Mouse (Mus musculus): ENCODE data around the gene Gpr132. TPM values are rescaled to one million over a fixed set of nuclear protein-coding genes. Genes with fewer than 3 reads are reported as not detected.
A peak's percentile ranks its signal among the peaks of the same experiment; 100 is the strongest.

Gene Gpr132
- total and polyA plus RNA-seq, 3 experiments = 24.4 to 62.1 (median 44.7) TPM

- Histone ChIP-seq H3K27me3 (replicated peaks) (no peaks in the 10 kb centered on the region), H3K4me2 (ENCODE audit: insufficient read depth, low read depth, poor library complexity, severe bottlenecking) (peak overlapping the region; percentile 19; the same call in 1 of the 2 replicates), H3K4me3 (replicated peaks in 1 of 3; ENCODE audit: low read depth in 2 of 3, low read length in 2 of 3, poor library complexity in 1 of 3) (no peak overlapping the region), H3K4me1 (ENCODE audit: control insufficient read depth in 1 of 2, insufficient read depth in 2 of 2) (peaks cover 21 to 61% of the 10 kb centered on the region in 2 experiments), H3K27ac (ENCODE audit: insufficient read depth, low read depth) (no peak overlapping the region), H3K36me3 (replicated peaks in 1 of 2; ENCODE audit: control insufficient read depth in 1 of 2, insufficient read depth in 1 of 2, low read length in 1 of 2) (peaks cover 41 to 68% of the 10 kb centered on the region in 2 experiments), H3K79me2 (replicated peaks; ENCODE audit: control insufficient read depth, extremely low read depth, insufficient read depth, poor library complexity, severe bottlenecking) (peaks cover 76% of the 10 kb centered on the region), H3K9me3 (replicated peaks; ENCODE audit: low read length) (no peaks in the 10 kb centered on the region), H3K9ac (ENCODE audit: insufficient read depth, low read depth) (no peak overlapping the region)
- TF ChIP-seq ETS1 (conservative IDR thresholded peaks at IDR 0.05; ENCODE audit: low read depth, low read length) (no peak), TBP (conservative IDR thresholded peaks at IDR 0.05; ENCODE audit: low read depth, low read length) (no peak), CTCF (conservative IDR thresholded peaks at IDR 0.05 in 1 of 2, IDR thresholded peaks at IDR 0.05 in 1 of 2; ENCODE audit: low read depth in 2 of 2, low read length in 2 of 2) (no peak), ZKSCAN1 (IDR thresholded peaks at IDR 0.05; ENCODE audit: borderline replicate concordance, low read depth, low read length) (no peak), PAX5 (IDR thresholded peaks at IDR 0.05; ENCODE audit: low read length) (no peak), TCF12 (IDR thresholded peaks at IDR 0.05; ENCODE audit: low read depth, low read length) (no peak), ZNF384 (IDR thresholded peaks at IDR 0.05; ENCODE audit: low read depth, low read length) (no peak), HCFC1 (IDR thresholded peaks at IDR 0.05; ENCODE audit: low read depth, low read length) (no peak)
- no peak for DNase-seq (ENCODE audit: extremely low read depth)
- in situ Hi-C loops (cut with MboI; ENCODE audit: low pct_ligation_motif_present, low pct_unique_long_range_greater_than_20kb, low sequenced_read_pairs) = no loop called here
- dilution Hi-C loops (cut with MboI; ENCODE audit: extremely low pct_ligation_motif_present, extremely low pct_unique_long_range_greater_than_20kb, low sequenced_read_pairs) = no loop called here
Measured at GRCm38 (mm10) chr12:112825901-112826300, 42.1 kb downstream of the Gpr132 start.

GRCm38 (mm10) chr12:112823221-112823620 lies 44.8 kb downstream of the Gpr132 start:
- in situ Hi-C loops (cut with MboI; ENCODE audit: low pct_ligation_motif_present, low pct_unique_long_range_greater_than_20kb, low sequenced_read_pairs) = no loop called here
- Histone ChIP-seq H3K9ac (ENCODE audit: insufficient read depth, low read depth) (no peak overlapping the region), H3K9me3 (replicated peaks; ENCODE audit: low read length) (no peaks in the 10 kb centered on the region), H3K27me3 (replicated peaks) (no peaks in the 10 kb centered on the region), H3K79me2 (replicated peaks; ENCODE audit: control insufficient read depth, extremely low read depth, insufficient read depth, poor library complexity, severe bottlenecking) (peaks cover 82% of the 10 kb centered on the region), H3K36me3 (replicated peaks in 1 of 2; ENCODE audit: control insufficient read depth in 1 of 2, insufficient read depth in 1 of 2, low read length in 1 of 2) (peaks cover 64 to 95% of the 10 kb centered on the region in 2 experiments), H3K27ac (ENCODE audit: insufficient read depth, low read depth) (no peak overlapping the region), H3K4me3 (replicated peaks in 1 of 3; ENCODE audit: low read depth in 2 of 3, low read length in 2 of 3, poor library complexity in 1 of 3) (no peak overlapping the region), H3K4me1 (ENCODE audit: control insufficient read depth in 1 of 2, insufficient read depth in 2 of 2) (peaks cover 17 to 53% of the 10 kb centered on the region in 2 experiments), H3K4me2 (ENCODE audit: insufficient read depth, low read depth, poor library complexity, severe bottlenecking) (peak overlapping the region; percentile 35; the same call in 1 of the 2 replicates)
- dilution Hi-C loops (cut with MboI; ENCODE audit: extremely low pct_ligation_motif_present, extremely low pct_unique_long_range_greater_than_20kb, low sequenced_read_pairs) = no loop called here
- no peak for DNase-seq (ENCODE audit: extremely low read depth)
- no peak for TF ChIP-seq KAT2A (IDR thresholded peaks at IDR 0.05; ENCODE audit: insufficient replicate concordance, low read length)
- TF ChIP-seq MAFK (IDR thresholded peaks at IDR 0.05; ENCODE audit: insufficient replicate concordance, low read length) = no peak
- TF ChIP-seq ETS1 (conservative IDR thresholded peaks at IDR 0.05; ENCODE audit: low read depth, low read length) = no peak
- no peak for TF ChIP-seq MAZ (IDR thresholded peaks at IDR 0.05; ENCODE audit: low read depth, low read length)
- no peak for TF ChIP-seq ZC3H11A (IDR thresholded peaks at IDR 0.05; ENCODE audit: low read depth, low read length)
- no peak for TF ChIP-seq JUN (IDR thresholded peaks at IDR 0.05; ENCODE audit: insufficient read depth, low read depth, low read length)
- peak; percentile 61 for TF ChIP-seq USF1 (IDR thresholded peaks at IDR 0.05; ENCODE audit: low read depth, low read length)
- peak; percentile 86 for TF ChIP-seq BHLHE40 (IDR thresholded peaks at IDR 0.05; ENCODE audit: low read depth, low read length)
- no peak for TF ChIP-seq ZMIZ1 (IDR thresholded peaks at IDR 0.05; ENCODE audit: low read depth, low read length)
- TF ChIP-seq USF2 (conservative IDR thresholded peaks at IDR 0.05; ENCODE audit: low read depth, low read length) = peak; percentile 33
- TF ChIP-seq CHD1 (IDR thresholded peaks at IDR 0.05; ENCODE audit: low read depth, low read length) = no peak
- TF ChIP-seq E2F4 (IDR thresholded peaks at IDR 0.05; ENCODE audit: insufficient replicate concordance, low read depth, low read length) = no peak
- TF ChIP-seq IRF4 (IDR thresholded peaks at IDR 0.05; ENCODE audit: low read depth, low read length) = no peak
- no peak for TF ChIP-seq HCFC1 (IDR thresholded peaks at IDR 0.05; ENCODE audit: low read depth, low read length)
- TF ChIP-seq POLR2A (IDR thresholded peaks at IDR 0.05; ENCODE audit: low read depth, low read length) = no peak
- no peak for TF ChIP-seq CHD2 (IDR thresholded peaks at IDR 0.05; ENCODE audit: low read length)
- no peak for TF ChIP-seq JUND (conservative IDR thresholded peaks at IDR 0.05; ENCODE audit: low read depth, low read length)
- TF ChIP-seq MXI1 (IDR thresholded peaks at IDR 0.05; ENCODE audit: low read depth, low read length) = no peak
- no peak for TF ChIP-seq MAX (IDR thresholded peaks at IDR 0.05; ENCODE audit: low read length)
- TF ChIP-seq SIN3A (IDR thresholded peaks at IDR 0.05; ENCODE audit: low read length) = no peak
- TF ChIP-seq ELF1 (IDR thresholded peaks at IDR 0.05; ENCODE audit: low read depth, low read length) = no peak
- no peak for TF ChIP-seq TCF12 (IDR thresholded peaks at IDR 0.05; ENCODE audit: low read depth, low read length)
- TF ChIP-seq SMC3 (IDR thresholded peaks at IDR 0.05; ENCODE audit: low read depth, low read length) = no peak
- no peak for TF ChIP-seq GABPA (IDR thresholded peaks at IDR 0.05; ENCODE audit: insufficient replicate concordance, low read depth, low read length)
